Mouse (Mus musculus): Measurements from ENCODE around the gene Gm14685. TPM values are rescaled to one million over a fixed set of nuclear protein-coding genes. Genes with fewer than 3 reads are reported as not detected.
"Not testable (repeated sequence)": the region's sequence is repeated elsewhere in the genome, so short reads cannot be mapped to it uniquely, and the experiment has no call there.

Gm14685 gene
- 0.11 to 0.29 TPM in 2 of 3 replicates, not detected in the other for total RNA-seq (2017)

GRCm38 (mm10) chrX:73116747-73117146 is at the start of gene Gm14685:
Gm14685 (plus strand) TSS chrX:73117047.
- not testable (repeated sequence) for ATAC-seq (replicated peaks; ENCODE audit: insufficient number of reproducible peaks, low FRiP score, low TSS enrichment, poor library complexity, severe bottlenecking)

GRCm38 (mm10) chrX:73082267-73083055 is 34.4 kb upstream of the Gm14685 start, which contains the start of gene Xlr4a:
Xlr4a (minus strand) TSS chrX:73082478.
- ATAC-seq (replicated peaks; ENCODE audit: insufficient number of reproducible peaks, low FRiP score, low TSS enrichment, poor library complexity, severe bottlenecking): not testable (repeated sequence)

GRCm38 (mm10) chrX:73096941-73097508 is 19.8 kb upstream of the Gm14685 start, which contains the start of gene Xlr3a:
Xlr3a (minus strand) TSS chrX:73097095.
- not testable (repeated sequence) for ATAC-seq (replicated peaks; ENCODE audit: insufficient number of reproducible peaks, low FRiP score, low TSS enrichment, poor library complexity, severe bottlenecking)

- not testable (repeated sequence) for ATAC-seq (replicated peaks; ENCODE audit: insufficient number of reproducible peaks, low FRiP score, low TSS enrichment, poor library complexity, severe bottlenecking)
Observed at GRCm38 (mm10) chrX:73122859-73123829, 6.3 kb downstream of the Gm14685 start.

GRCm38 (mm10) chrX:73143218-73143618 is 26.4 kb downstream of the Gm14685 start:
- ATAC-seq (replicated peaks; ENCODE audit: insufficient number of reproducible peaks, low FRiP score, low TSS enrichment, poor library complexity, severe bottlenecking): not testable (repeated sequence)

- not testable (repeated sequence) for ATAC-seq (replicated peaks; ENCODE audit: insufficient number of reproducible peaks, low FRiP score, low TSS enrichment, poor library complexity, severe bottlenecking)
Observed at GRCm38 (mm10) chrX:73148496-73148895, 31.6 kb downstream of the Gm14685 start, which contains the start of gene Xlr5b. Xlr5b (plus strand) TSS chrX:73148796.

GRCm38 (mm10) chrX:73149350-73149749 is 32.5 kb downstream of the Gm14685 start, which contains the start of gene DXBay18:
DXBay18 (minus strand) TSS chrX:73149450.
- not testable (repeated sequence) for ATAC-seq (replicated peaks; ENCODE audit: insufficient number of reproducible peaks, low FRiP score, low TSS enrichment, poor library complexity, severe bottlenecking)

- not testable (repeated sequence) for ATAC-seq (replicated peaks; ENCODE audit: insufficient number of reproducible peaks, low FRiP score, low TSS enrichment, poor library complexity, severe bottlenecking)
Observed at GRCm38 (mm10) chrX:73176889-73177288, 60.0 kb downstream of the Gm14685 start, which contains the start of gene Spin2d. Spin2d (minus strand) TSS chrX:73176989.

Other genes starting within 250 kb of the Gm14685 start
- 80.1 to 104 TPM (median 92.7 TPM) in 3 replicates for gene Cetn2, start 198.6 kb upstream of the Gm14685 start, total RNA-seq (2017)
- 9.2 to 12.5 TPM (median 10.4 TPM) in 3 replicates for gene Nsdhl, start 198.5 kb upstream of the Gm14685 start, total RNA-seq (2017)
- not detected in 3 replicates for gene Zfp185, start 129.7 kb upstream of the Gm14685 start, total RNA-seq (2017)
- not detected in 3 replicates for gene Pnma5, start 79.9 kb upstream of the Gm14685 start, total RNA-seq (2017)
- gene Pnma3, start 52.3 kb upstream of the Gm14685 start, total RNA-seq (2017): not detected in 3 replicates
- 10.5 to 20.8 TPM (median 17.3 TPM) in 3 replicates for gene Xlr4a, start 34.6 kb upstream of the Gm14685 start, total RNA-seq (2017)
- gene Xlr3a, start 20.0 kb upstream of the Gm14685 start, total RNA-seq (2017): not detected in 3 replicates
- not detected in 3 replicates for gene Xlr5b, start 31.7 kb downstream of the Gm14685 start, total RNA-seq (2017)
- not detected in 3 replicates for gene DXBay18, start 32.4 kb downstream of the Gm14685 start, total RNA-seq (2017)
- gene Spin2d, start 59.9 kb downstream of the Gm14685 start, total RNA-seq (2017): not detected in 3 replicates
- 13.7 to 20.2 TPM (median 19.5 TPM) in 3 replicates for gene Xlr3b, start 75.2 kb downstream of the Gm14685 start, total RNA-seq (2017)
- 25.8 to 58.7 TPM (median 33.4 TPM) in 3 replicates for gene Xlr4b, start 97.3 kb downstream of the Gm14685 start, total RNA-seq (2017)
- 2.7 to 6.9 TPM (median 4.8 TPM) in 3 replicates for gene F8a, start 111.2 kb downstream of the Gm14685 start, total RNA-seq (2017)
- 3.9 to 27.0 TPM (median 6.7 TPM) in 3 replicates for gene Xlr4c, start 126.1 kb downstream of the Gm14685 start, total RNA-seq (2017)
- not detected in 3 replicates for gene Xlr3c, start 148.3 kb downstream of the Gm14685 start, total RNA-seq (2017)
- gene Xlr5a, start 175.9 kb downstream of the Gm14685 start, total RNA-seq (2017): not detected in 3 replicates
- gene Xlr5c, start 175.9 kb downstream of the Gm14685 start, total RNA-seq (2017): not detected in 3 replicates
- not detected in 3 replicates for gene Gm45015, start 219.8 kb downstream of the Gm14685 start, total RNA-seq (2017)
- 5.9 to 13.7 TPM (median 12.7 TPM) in 3 replicates for gene Zfp275, start 225.6 kb downstream of the Gm14685 start, total RNA-seq (2017)